8 mouse cellular contexts compared by ENCODE assay signal in the genomic region with DNA sequence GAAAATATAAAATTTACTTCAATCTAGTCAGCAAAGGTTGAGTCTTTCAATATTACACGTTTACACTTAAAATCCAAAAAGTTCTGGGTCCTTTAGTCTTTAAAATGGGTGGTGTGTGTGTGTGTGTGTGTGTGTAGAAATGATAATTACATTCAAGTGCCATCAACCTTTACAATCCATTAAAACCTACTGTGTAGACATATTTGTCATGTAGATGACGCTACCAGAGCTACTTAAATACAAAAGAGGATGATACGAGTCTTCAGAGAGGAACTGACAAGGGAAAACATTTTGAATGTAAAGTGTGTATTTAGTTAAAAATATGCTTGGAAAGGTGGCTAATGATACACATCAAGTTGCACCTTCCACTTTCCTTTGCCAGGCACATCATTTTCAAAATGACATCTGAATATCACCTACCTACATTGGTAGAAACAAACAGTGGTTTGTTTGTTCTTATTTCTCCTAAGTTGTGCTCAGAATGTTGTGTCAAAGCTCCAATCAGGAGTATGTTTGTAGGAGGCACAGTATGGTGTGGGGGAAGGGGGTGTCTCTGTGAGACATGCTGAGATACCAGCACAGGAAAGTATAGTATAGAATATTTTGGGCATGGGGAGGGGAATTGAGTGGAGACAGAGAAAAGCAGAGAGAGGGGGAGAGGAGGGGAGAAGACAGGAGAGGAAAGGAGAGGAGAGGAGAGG. TPM values are rescaled to one million over a fixed set of nuclear protein-coding genes. Genes with fewer than 3 reads are reported as not detected.
DNase-seq lines count a peak whose midpoint lies in the region; ATAC-seq and TF ChIP-seq lines count a peak whose summit lies in the region.

No protein-coding gene starts in this region.

- ATAC-seq in forebrain, embryonic 15.5 days (replicated peaks), result no peak
- no peak for ATAC-seq in liver, postnatal 0 days

- no peak for DNase-seq in heart, embryonic 10.5 days (ENCODE audit: low spot score)
- no peak for DNase-seq in heart, adult 18-20 months
- DNase-seq in liver, postnatal 0 days, result no peak
- no peak for DNase-seq in adrenal gland, postnatal 14 days
- DNase-seq in frontal cortex, postnatal 25 days (ENCODE audit: low spot score in 2 of 2), result no peak
- no peak for DNase-seq in spleen, adult 12 weeks (ENCODE audit: low spot score)

- peak overlapping the region; percentile 82 for H3K4me3 ChIP-seq in heart, embryonic 10.5 days
- H3K4me3 ChIP-seq in E14TG2a.4 (replicated peaks; ENCODE audit: low read length), result peak overlapping the region; percentile 88
- H3K4me3 ChIP-seq in forebrain, embryonic 15.5 days, result peak overlapping the region; percentile 53
- H3K4me3 ChIP-seq in liver, postnatal 0 days (ENCODE audit: low read depth, low read length), result peak overlapping the region; percentile 76

- TF ChIP-seq CTCF in E14TG2a.4 (conservative IDR thresholded peaks at IDR 0.05; ENCODE audit: low read length), result no peak
- TF ChIP-seq CTCF in liver, postnatal 0 days (IDR thresholded peaks at IDR 0.05; ENCODE audit: low read depth), result no peak

- no peak for TF ChIP-seq EP300 in liver, postnatal 0 days (IDR thresholded peaks at IDR 0.05; ENCODE audit: low read depth)

- H3K27ac ChIP-seq in heart, embryonic 10.5 days, result peak overlapping the region; percentile 86; the same call in 1 of the 2 replicates
- no peak overlapping the region for H3K27ac ChIP-seq in forebrain, embryonic 15.5 days (replicated peaks)
- H3K27ac ChIP-seq in liver, postnatal 0 days (ENCODE audit: low read depth), result peak overlapping the region; percentile 8; the same call in 1 of the 2 replicates

- H3K4me2 ChIP-seq in forebrain, embryonic 15.5 days (replicated peaks), result peak overlapping the region; percentile 83
- peak overlapping the region; percentile 88 for H3K4me2 ChIP-seq in liver, postnatal 0 days (ENCODE audit: low read depth, low read length)

- no peaks in the 10 kb centered on the region for H3K9me3 ChIP-seq in heart, embryonic 10.5 days
- no peaks in the 10 kb centered on the region for H3K9me3 ChIP-seq in E14TG2a.4 (ENCODE audit: low read length)
- H3K9me3 ChIP-seq in forebrain, embryonic 15.5 days, result no peaks in the 10 kb centered on the region
- H3K9me3 ChIP-seq in liver, postnatal 0 days (ENCODE audit: low read length), result no peaks in the 10 kb centered on the region

- peaks cover 35% of the 10 kb centered on the region for H3K27me3 ChIP-seq in heart, embryonic 10.5 days (ENCODE audit: insufficient read depth, poor library complexity, severe bottlenecking)
- H3K27me3 ChIP-seq in E14TG2a.4 (ENCODE audit: insufficient read depth, low read length), result no peaks in the 10 kb centered on the region
- peaks cover 42% of the 10 kb centered on the region for H3K27me3 ChIP-seq in forebrain, embryonic 15.5 days
- H3K27me3 ChIP-seq in liver, postnatal 0 days (ENCODE audit: insufficient read depth, low read length), result 0 out of 2 replicates have a peak, but pooled peaks cover 4% of the 10 kb centered on the region

- peak overlapping the region; percentile 50 for H3K9ac ChIP-seq in forebrain, embryonic 15.5 days (replicated peaks)
- peak overlapping the region; percentile 23; the same call in 1 of the 2 replicates for H3K9ac ChIP-seq in liver, postnatal 0 days (replicated peaks)

- H3K4me1 ChIP-seq in heart, embryonic 10.5 days, result peaks cover 6% of the 10 kb centered on the region
- H3K4me1 ChIP-seq in E14TG2a.4 (replicated peaks; ENCODE audit: low read depth, low read length), result peaks cover 40% of the 10 kb centered on the region
- H3K4me1 ChIP-seq in forebrain, embryonic 15.5 days, result peaks cover 14% of the 10 kb centered on the region
- peaks cover 3% of the 10 kb centered on the region for H3K4me1 ChIP-seq in liver, postnatal 0 days (ENCODE audit: insufficient read depth)

- no peaks in the 10 kb centered on the region for H3K36me3 ChIP-seq in heart, embryonic 10.5 days
- no peaks in the 10 kb centered on the region for H3K36me3 ChIP-seq in E14TG2a.4 (ENCODE audit: insufficient read depth, low read length)
- no peaks in the 10 kb centered on the region for H3K36me3 ChIP-seq in forebrain, embryonic 15.5 days
- no peaks in the 10 kb centered on the region for H3K36me3 ChIP-seq in liver, postnatal 0 days (replicated peaks; ENCODE audit: insufficient read depth, low read length)

- WGBS in heart, embryonic 10.5 days, result 25% methylated on average over 3 of the region's 3 CpGs
- WGBS in forebrain, embryonic 15.5 days, result 15% methylated on average over 3 of the region's 3 CpGs
- WGBS in liver, postnatal 0 days (ENCODE audit: insufficient replicate concordance), result 19% methylated on average over 3 of the region's 3 CpGs

RNA-seq across cellular contexts. Expression of a gene that starts 1.0 kb away (rescaled TPM):
- 11.8 and 26.4 TPM in 2 replicates for polyA plus RNA-seq in heart, embryonic 10.5 days (2016; fragmentation: Nextera tagmentation; extraction: Ambion mirVana)
- 10 to 100 TPM in 1 of 2 experiments, 1 to 10 TPM in 1; 8.5 to 12.6 TPM for total RNA-seq in heart, adult 18-20 months (2021)
- 5.0 and 7.4 TPM in 2 replicates for polyA plus RNA-seq in forebrain, embryonic 15.5 days (2015; fragmentation: Nextera tagmentation; extraction: Ambion mirVana)
- polyA plus RNA-seq in liver, postnatal 0 days (2015; fragmentation: Nextera tagmentation; extraction: Ambion mirVana), result 25.1 and 25.3 TPM in 2 replicates
- 41.1 and 46.0 TPM in 2 replicates for total RNA-seq in adrenal gland, postnatal 14 days (2021)
